Mouse (Mus musculus): Measurements from ENCODE around the gene Wsb2.

DNA sequence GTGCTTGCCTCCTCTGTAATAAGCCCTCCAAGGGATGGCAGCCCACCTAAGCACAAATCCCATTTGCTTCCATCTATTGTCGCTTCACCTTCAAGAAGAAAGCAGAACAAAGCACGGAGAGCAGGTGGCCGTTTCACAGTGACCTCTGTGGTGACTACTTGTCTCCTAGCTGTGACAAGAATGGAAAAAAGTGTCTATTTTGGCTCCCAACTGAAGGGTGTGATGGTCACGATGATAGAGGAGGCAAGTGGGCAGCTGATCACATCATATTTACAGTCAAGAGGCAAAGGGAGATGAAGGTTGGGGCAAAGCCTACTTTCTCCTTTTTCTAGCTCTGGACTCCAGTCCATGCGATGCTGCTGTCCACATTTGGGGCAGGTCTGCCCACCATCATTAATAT, 38.7 kb downstream of the Wsb2 start:
- TF ChIP-seq CTCF (IDR thresholded peaks at IDR 0.05; ENCODE audit: borderline replicate concordance, insufficient read depth, low read depth, low read length) (no peak), POLR2A (IDR thresholded peaks at IDR 0.05; ENCODE audit: borderline replicate concordance, insufficient read depth, low read length) (no peak)

Measured in cerebellum, adult 2 months (tissue).